Mouse (Mus musculus) hindlimb bud, embryonic 11.5 days (tissue): Measurements from ENCODE around the gene Slco2a1.

Source experiments
- DNase-seq: peaks from one replicate; pipeline ENCODE4 v3.0.0-alpha.2; 2012; ENCODE audit warnings: low read depth, low spot score; ENCODE audit errors: extremely low spot score

The Slco2a1 gene

DNA sequence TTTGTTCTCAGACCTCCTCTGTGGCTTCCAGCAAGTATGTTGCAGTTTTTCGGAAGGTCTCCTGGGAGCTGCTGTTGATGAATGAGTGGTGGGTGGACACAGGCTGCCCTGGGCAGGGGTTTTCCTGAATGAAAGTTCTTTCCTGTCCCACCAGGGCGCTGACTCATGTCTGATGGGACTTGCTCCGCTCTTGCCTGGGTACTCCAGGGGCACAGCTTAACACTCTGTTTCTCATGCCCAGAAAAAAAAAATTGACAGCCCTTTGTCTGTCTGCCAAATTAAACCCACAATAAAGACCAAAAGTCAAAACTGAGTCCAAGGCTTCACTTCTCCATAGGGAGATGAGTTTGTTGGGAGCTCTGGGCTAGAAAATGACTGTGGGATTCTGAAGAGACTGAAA lies 44.9 kb downstream of the Slco2a1 start:
- no peak for DNase-seq

DNA sequence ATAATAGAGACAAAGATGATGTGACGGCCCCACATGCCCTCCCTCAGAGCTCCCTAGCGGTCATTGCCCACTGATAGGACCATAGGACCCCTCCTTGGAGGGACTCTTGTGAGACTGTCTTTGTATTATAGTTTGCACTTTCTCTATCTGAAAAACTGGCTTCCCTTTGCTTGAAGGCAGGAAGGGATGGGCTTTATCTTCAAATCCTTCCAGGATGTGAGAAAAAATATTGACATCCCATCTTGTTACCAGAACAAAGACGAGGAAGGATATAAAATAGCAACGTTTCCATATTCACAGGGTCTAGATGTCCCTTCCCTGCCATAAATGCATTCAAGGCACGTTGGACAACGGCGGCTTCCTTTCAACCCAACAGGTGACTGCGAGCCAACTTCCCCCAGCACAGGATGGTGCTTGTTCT lies 48.5 kb downstream of the Slco2a1 start:
- no peak for DNase-seq

DNA sequence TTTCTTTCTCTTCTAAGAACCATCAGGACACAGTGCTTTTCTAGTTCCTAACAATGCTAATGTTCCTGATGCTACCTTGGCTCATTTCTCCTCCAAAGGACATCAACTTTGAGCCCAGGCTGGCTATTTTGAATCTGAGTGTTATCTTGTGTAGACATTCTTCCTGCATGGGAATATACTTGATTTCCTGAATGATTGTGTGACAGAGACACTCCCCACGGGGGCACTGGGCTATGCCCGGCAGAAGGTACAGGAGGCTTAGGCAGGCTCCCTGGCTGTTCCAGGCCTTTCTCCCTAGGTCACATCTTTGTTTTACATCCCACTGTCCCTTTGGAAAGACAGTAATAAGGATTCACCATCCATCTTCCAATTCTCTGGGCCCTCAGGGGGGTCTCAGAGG lies 49.8 kb downstream of the Slco2a1 start:
- no peak for DNase-seq

DNA sequence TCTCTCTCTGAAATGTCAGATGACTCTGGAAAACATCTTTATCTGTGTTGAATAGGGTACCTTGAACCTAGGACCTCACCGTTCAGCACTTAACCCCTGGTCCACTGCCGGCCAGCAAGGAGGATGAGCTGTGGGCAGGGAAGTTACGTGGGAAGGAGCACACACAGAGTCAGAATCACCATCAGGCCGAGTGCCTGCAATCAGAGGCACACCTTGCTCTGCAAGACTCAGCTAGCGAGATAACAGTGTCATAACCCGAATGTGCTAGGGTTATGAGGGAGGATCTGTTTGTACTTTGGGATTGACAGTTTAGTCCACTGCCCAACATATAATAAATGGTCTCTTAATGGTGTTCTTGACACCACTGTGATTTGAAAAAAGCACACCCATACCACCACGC lies 50.2 kb downstream of the Slco2a1 start:
- DNase-seq = no peak

DNA sequence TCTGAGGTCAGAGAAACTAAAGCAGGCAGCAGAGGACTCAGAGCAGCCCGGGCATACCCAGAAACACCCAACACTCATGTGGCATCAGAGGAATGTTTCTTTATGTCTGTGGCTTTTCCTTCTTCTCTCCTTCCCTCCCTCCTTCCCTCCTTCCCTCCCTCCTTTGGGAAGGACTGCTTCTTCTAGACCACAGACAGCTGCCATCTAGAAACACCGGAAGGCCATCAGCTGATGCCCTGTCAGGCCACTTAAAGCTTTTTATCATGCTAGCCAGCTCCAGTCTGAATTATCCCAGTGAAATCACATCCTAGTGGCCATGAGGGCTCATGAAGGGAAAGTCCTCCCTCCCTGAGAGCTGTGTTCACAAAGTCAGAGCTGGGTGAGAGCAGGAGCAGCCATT lies 52.1 kb downstream of the Slco2a1 start:
- no peak for DNase-seq

DNA sequence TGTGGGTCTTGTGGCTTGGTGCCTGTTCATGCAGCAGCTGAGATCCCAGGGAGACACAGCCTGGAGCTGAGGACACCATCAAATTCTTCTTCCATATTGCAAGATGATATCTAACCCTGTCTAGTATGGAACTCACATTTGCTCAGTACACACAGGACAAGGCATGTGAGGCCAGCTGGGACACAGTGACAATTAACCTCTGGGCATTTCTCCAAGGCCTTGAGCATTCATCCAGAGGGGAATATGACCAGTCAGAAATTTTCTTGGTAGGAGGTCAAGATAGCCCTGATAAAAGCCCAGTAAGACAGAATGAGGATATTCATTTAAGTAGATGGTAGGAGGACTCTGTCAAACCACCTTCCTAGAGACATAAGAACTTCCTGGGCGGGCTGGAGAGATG lies 56.9 kb downstream of the Slco2a1 start:
- no peak for DNase-seq

DNA sequence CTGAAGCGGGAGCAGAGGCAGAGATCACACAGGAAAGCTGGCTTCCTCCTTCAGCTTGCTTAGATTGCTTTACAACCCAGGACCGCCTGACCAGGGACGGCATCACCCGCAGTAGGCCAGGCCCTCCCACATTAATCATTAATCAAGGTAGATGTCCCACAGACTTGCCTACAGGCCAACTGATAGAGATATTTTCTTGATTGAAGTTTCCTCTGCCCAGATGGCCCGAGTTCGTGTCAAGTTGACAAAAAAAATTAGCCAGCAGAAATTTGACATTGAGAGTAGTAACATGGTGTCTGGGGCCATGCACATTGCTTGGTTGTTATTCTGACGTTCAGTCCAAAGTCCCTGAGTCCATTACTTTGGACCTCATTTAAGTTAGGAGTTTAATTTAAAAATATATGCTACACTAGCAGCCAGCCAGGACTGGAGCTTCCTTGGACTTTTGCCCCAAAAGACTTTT lies 60.6 kb downstream of the Slco2a1 start:
- no peak for DNase-seq

DNA sequence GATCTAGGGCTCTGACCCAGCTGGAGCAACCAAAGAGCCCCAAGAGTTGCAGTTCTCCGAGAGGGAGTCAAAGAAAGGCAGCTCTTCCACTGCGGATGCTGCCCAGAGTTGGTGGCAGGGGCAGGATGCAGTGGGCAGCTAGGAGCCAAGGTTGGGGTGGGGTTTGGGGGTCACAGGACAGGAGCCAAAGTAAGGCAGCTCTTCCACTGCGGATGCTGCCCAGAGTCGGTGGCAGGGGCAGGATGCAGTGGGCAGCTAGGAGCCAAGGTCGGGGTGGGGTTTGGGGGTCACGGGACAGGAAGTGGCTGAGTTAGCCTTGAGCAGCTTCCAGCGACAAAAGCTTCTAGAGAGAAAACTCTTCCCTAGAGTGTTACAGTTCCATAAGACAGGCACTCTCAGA lies 65.3 kb downstream of the Slco2a1 start:
- no peak for DNase-seq

DNA sequence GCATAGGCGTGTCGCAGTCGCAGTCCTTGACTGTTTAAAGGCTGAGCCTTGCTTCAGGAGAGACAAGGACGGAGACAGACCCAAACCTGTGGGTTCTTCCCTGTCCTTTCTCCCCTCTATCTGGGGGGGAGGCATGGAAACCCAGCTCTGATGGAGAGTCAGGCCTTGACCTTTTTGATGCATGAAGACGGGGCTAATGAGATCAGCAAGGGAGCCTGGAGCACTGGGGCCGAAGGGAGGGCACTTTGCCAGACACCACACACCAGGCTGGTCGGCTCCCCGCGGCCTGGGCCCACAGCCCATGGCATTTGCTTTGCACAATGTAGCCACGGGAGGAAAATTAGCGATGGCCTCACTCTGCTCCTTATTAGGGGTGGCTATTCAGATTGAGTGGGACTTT lies 66.5 kb downstream of the Slco2a1 start:
- DNase-seq = no peak

DNA sequence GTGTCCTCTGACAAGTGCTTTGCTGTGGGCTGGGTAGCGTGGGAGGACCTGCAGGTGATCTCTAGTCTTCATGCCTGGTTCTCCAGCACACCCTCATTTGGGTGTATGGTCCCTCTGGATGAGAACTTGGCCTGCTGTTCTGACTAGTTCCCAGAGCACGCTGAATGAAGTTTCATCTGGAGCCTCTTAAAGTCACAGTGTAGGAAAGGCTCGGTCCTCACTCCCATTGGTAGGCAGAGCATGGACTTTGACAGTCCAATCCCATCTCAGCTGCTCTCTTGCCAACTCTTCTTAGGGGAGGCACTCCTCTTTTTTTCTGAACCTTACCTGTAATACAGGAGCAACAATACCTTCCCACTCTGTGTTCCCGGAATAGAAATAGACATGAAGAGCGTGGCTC lies 67.7 kb downstream of the Slco2a1 start:
- no peak for DNase-seq

DNA sequence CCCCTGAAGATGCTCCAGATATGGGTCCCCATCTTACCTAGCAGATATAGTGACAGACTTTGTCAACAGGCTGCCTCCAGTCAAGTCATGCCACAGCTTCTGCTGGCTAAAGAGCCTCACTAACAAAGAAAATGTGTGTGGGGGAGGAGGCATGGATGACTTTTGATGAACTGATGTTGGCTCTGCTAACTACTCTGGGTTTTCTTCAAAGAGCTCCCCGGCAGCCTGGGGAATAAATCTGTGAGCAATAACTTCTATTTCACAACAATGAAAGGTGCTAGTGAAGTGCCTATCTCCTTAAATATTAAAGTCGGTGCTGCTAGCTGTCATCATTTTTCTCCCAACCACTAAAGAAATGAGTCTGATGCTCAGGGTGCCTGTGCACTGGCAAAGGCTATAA lies 72.0 kb downstream of the Slco2a1 start:
- DNase-seq = no peak

DNA sequence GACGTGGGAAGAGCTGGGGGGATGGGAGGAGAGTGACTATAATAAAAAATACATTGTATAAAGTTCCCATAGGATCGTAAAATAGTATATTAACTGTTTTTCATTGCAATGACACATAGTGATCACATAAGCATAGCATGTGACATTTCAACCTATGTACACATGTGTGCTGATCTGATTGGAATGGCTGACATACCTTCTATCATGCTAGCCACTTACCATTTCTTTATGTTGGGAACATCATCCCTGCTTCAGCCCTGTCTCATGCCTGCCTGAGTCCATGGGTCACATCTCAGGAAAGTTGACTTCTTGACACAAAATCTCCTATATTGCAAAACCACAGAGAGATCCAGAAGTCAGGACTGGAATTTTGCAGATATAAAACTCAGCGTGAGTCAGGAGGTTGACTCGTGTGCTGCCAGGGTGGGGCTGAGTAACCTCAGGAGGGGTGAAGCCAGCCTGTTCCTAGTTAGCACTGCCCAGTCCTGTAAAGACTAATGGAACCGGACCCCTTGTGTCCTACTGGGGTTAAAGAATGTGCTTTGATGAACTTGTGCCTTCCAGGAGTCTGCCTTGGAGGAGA lies 73.0 kb downstream of the Slco2a1 start:
- no peak for DNase-seq

DNA sequence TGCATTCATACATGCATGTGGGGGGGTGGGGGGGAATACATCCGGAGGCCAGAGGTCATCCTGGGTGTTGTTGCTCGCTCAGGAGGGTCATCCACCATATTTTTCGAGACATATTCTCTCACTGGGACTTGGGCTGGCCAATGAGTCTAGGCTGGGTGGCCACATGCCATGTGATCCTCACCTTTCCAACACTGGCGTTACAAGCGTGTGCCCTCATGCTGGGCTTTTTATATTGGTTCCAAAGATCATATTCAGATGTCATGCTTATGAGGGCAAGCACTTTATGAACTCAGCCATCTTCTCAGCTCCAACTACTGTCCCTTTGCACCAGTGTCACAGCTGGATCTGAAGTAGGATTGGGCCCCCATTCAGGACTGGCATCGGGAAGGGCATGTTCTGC lies 75.1 kb downstream of the Slco2a1 start:
- no peak for DNase-seq

DNA sequence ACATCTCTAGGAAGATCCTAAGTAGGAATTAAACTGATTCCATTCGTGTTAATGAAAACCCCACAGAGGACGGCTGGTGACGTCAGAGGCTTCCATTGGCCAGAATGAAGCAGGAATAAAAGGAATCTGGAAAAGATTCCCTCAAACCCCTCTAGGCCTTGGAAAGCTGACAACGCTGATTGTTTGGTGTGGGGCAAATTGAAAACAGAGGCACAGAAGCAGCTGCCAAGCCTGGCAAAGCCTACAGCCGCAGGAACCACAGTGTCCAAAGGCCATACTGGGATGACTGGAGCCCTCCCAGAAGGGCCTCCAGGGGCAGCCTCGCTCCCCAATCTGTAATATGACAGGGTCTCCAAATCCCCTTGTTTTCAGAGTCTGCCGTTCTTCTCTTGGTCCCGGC lies 78.3 kb downstream of the Slco2a1 start:
- no peak for DNase-seq

DNA sequence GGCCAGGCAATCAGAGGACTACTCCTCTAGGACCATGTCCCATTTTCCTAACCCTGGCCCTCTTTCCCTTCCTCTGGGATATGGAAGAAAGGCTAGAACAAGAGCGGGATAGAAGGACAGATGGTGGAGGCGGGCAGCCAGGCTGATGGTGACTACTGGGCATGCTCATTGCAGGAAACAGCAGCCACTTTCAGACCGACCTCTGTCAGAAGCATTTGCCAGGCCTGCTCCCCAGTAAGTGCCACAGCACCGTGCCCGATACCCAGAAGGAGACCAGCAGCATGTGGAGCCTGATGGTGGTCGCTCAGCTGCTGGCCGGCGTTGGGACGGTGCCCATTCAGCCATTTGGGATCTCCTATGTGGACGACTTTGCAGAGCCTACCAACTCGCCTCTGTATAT lies 79.1 kb downstream of the Slco2a1 start:
- no peak for DNase-seq

DNA sequence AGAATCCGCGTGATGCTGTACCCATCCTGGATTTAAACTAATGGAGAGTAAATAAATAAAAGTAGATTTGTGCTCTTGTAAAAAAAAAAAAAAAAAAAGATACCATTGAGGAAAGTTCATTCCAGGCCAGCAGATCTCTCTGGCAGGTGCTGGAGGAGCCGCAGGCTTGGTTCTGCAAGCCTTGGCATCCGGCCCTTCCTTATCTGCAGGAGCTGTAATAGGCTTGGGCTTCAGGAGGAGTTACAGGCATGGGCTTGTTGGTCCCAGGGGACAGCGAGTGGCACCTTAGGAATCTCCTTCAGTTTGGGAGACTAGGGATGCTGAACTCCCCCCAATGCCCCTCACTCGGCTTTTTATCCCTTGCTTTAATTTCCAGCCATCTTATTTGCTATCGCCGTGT lies 80.3 kb downstream of the Slco2a1 start:
- no peak for DNase-seq

DNA sequence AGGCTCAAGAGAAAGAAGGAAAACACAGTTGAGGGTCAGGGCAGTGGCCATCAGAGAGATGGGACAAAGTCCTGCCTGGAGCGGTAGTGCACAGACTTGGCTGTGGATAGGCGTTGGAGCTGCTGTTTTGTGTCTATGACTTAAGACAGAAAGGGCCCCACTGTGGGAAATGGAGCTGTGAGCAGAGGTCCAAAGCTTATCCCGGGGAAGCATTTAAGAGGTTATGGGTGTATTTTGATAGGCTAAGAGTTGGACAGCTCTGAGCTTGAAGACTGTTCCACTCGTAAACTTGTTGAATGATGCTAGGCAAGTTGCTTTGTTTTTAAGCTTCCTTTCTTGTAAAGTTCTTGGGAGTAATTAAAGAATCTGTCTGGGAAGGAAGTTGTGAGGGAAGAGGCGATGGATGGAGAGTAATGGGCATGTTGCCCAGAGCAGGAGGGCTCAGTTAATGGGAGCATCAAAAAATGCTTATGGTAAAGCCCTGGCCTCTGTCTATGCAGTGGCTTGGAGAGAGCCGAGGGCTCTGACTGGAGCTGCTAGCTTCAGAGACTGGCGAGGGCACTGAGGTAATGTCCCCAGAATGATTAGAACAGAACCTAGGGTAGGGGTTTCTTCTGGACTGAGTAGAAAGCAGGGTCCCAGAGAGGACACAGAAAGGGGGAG lies 83.2 kb downstream of the Slco2a1 start:
- no peak for DNase-seq

DNA sequence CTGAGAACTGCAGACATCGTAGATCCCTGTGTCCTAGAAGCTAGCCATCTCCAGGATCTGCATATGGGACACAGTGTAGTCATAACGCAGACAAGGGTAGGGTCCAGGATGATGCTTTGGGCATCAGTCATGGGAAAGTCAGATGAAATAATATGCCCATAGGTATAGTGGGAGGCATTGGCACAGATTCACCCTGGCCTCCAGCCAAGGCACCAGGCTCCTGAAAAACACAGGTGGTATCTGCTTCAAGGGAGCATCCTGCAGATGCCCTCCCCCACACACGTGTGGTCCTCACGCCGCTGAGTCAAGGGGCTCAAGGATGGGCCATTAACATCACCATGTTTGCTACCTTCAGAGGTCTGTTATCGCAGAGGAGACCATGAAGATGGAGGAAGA lies 83.7 kb downstream of the Slco2a1 start:
- no peak for DNase-seq

DNA sequence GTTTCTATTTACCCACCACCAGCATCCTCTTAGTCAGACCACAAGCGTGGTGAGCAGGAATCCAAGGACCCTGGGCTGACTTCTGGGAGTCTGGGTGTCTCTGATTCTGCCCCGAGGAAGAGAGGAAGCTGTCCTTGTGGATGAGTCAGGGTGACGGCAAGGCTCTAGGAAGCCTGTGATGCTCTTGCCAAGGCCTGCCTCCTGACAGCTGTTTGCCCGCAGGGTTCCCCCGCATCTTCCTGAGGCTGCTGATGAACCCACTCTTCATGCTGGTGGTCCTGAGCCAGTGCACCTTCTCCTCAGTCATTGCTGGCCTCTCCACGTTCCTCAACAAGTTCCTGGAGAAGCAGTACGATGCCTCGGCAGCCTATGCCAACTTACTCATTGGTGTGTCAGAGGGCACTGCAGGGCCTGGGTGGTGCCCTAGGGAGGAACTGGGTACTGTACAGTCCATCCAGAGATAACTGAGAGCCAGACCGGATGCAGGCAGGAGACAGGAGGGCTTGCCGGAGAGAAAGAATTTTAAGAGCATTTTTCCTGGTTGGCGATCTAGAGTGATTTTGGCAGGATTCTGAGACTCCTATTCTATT lies 84.5 kb downstream of the Slco2a1 start:
- no peak for DNase-seq

DNA sequence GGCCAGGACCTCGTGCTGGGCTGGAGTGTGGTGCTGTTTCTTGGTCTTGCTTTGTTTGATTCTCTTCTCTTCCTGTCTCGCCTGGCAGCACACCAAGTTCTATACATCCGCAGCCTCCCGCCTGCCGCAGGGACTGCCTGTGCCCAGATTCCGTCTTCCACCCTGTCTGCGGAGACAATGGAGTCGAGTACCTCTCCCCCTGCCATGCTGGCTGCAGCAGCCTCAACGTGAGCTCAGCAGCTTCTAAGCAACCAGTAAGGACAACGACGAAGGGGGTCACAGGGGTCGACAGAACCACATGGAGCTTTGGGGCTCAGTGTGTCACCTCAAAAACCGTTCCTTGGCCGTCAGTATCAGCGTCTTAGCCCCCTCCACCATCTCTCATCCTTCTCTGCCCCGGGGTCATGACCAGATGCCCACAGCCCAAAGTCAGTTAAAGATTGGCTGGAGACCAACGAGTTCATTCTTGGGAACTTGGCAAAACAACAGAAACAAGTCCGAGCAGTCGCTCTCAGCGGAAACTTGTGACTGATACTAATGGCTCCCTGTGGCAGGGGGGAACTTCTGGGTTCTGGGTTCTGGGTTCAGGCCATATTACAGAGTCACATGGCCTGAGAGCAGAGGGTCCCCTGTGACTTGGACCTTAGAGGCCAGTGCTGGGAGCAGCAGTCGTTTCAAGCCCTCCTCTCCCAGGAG lies 88.5 kb downstream of the Slco2a1 start:
- no peak for DNase-seq

DNA sequence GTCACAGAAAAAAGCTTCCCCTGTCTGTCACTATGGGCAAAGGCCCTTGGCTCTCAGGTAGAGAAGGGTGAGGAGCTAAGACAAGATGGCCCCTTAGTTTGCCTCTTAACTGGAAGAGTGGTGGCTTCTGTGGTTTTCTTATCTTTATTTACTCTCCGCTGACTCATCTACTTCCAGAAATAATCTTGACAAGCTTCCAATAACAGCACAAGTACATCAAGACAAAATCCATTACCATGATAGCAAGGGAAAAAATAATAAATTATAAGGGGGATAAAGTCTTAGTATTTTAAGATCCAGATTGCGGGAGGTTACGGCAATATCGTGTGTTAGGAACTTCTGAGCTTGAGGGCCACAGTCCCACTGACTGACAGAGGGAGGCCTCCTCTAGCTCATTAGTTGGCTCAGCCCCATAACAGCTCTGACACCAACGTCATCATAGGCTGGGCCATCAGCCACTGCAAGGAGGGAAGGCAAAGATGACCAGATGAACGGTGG lies 89.7 kb downstream of the Slco2a1 start:
- DNase-seq = no peak

DNA sequence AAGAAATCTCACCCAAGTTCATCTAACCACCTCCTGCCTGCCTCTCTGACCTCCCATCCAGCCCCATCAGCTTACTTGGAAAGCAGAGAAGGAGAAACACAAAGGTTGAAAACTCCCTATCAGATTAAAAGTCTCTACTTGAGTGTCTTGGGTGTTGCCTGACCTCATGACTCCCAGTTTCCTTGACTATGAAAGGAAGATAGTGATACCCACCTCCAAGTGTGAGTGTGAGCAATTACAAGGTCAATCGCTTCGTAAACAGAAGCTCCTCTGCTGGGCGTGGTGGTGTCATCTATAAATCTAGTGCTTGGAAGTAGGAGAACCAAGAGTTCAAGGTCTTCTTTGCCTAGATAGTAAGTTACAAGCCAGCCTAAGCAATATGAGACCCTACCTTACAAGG lies 91.7 kb downstream of the Slco2a1 start:
- no peak for DNase-seq
